Mouse (Mus musculus): ENCODE data around the gene Ctsd. TPM values are rescaled to one million over a fixed set of nuclear protein-coding genes. Genes with fewer than 3 reads are reported as not detected.
"Not testable (repeated sequence)": the region's sequence is repeated elsewhere in the genome, so short reads cannot be mapped to it uniquely, and the experiment has no call there.

The Ctsd gene
- polyA plus RNA-seq, 1 experiment: 405 TPM

- no peaks in the 10 kb centered on the region for H3K4me1 ChIP-seq (ENCODE audit: control insufficient read depth, insufficient read depth, low read length)
- H3K27me3 ChIP-seq (ENCODE audit: control insufficient read depth, insufficient read depth, low read length): no peaks in the 10 kb centered on the region; the same call in 1 of the 2 replicates
- no peak overlapping the region for H3K27ac ChIP-seq (ENCODE audit: insufficient read depth, low read length)
- WGBS: 95% methylated on average over 6 of the region's 6 CpGs
- no peak for DNase-seq
- no peak overlapping the region for H3K4me3 ChIP-seq (replicated peaks; ENCODE audit: insufficient read depth, low read depth, low read length)
- TF ChIP-seq CTCF (IDR thresholded peaks at IDR 0.05; ENCODE audit: borderline replicate concordance, insufficient read depth, low read depth, low read length): no peak
- no peak for TF ChIP-seq POLR2A (IDR thresholded peaks at IDR 0.05; ENCODE audit: borderline replicate concordance, insufficient read depth, low read length)
Measured at GRCm38 (mm10) chr7:142413285-142413684, 25.4 kb upstream of the Ctsd start.

GRCm38 (mm10) chr7:142409603-142410002 is 21.8 kb upstream of the Ctsd start:
- WGBS: 84% methylated on average over 3 of the region's 3 CpGs
- TF ChIP-seq POLR2A (IDR thresholded peaks at IDR 0.05; ENCODE audit: borderline replicate concordance, insufficient read depth, low read length) (no peak), CTCF (IDR thresholded peaks at IDR 0.05; ENCODE audit: borderline replicate concordance, insufficient read depth, low read depth, low read length) (no peak)
- no peak overlapping the region for H3K4me3 ChIP-seq (replicated peaks; ENCODE audit: insufficient read depth, low read depth, low read length)
- DNase-seq: no peak
- H3K27me3 ChIP-seq (ENCODE audit: control insufficient read depth, insufficient read depth, low read length): no peaks in the 10 kb centered on the region
- H3K27ac ChIP-seq (ENCODE audit: insufficient read depth, low read length): no peak overlapping the region
- no peaks in the 10 kb centered on the region for H3K4me1 ChIP-seq (ENCODE audit: control insufficient read depth, insufficient read depth, low read length)

- H3K27ac ChIP-seq (ENCODE audit: insufficient read depth, low read length): no peak overlapping the region
- no peaks in the 10 kb centered on the region for H3K4me1 ChIP-seq (ENCODE audit: control insufficient read depth, insufficient read depth, low read length)
- no peak overlapping the region for H3K4me3 ChIP-seq (replicated peaks; ENCODE audit: insufficient read depth, low read depth, low read length)
- WGBS: 68% methylated on average over 8 of the region's 8 CpGs
- no peak for TF ChIP-seq POLR2A (IDR thresholded peaks at IDR 0.05; ENCODE audit: borderline replicate concordance, insufficient read depth, low read length)
- TF ChIP-seq CTCF (IDR thresholded peaks at IDR 0.05; ENCODE audit: borderline replicate concordance, insufficient read depth, low read depth, low read length): no peak
- no peak for DNase-seq
- H3K27me3 ChIP-seq (ENCODE audit: control insufficient read depth, insufficient read depth, low read length): no peaks in the 10 kb centered on the region
Measured at GRCm38 (mm10) chr7:142408686-142409085, 20.8 kb upstream of the Ctsd start.

- no peak for TF ChIP-seq CTCF (IDR thresholded peaks at IDR 0.05; ENCODE audit: borderline replicate concordance, insufficient read depth, low read depth, low read length)
- Histone ChIP-seq H3K4me3 (replicated peaks; ENCODE audit: insufficient read depth, low read depth, low read length) (no peak overlapping the region), H3K4me1 (ENCODE audit: control insufficient read depth, insufficient read depth, low read length) (no peaks in the 10 kb centered on the region), H3K27ac (ENCODE audit: insufficient read depth, low read length) (no peak overlapping the region), H3K27me3 (ENCODE audit: control insufficient read depth, insufficient read depth, low read length) (no peaks in the 10 kb centered on the region)
- 72% methylated on average over 4 of the region's 4 CpGs for WGBS
- DNase-seq: no peak
Measured at GRCm38 (mm10) chr7:142407935-142408334, 20.1 kb upstream of the Ctsd start.

GRCm38 (mm10) chr7:142405134-142405533 is 17.3 kb upstream of the Ctsd start:
- H3K4me1 ChIP-seq (ENCODE audit: control insufficient read depth, insufficient read depth, low read length); DNase-seq; H3K4me3 ChIP-seq (replicated peaks; ENCODE audit: insufficient read depth, low read depth, low read length); H3K27ac ChIP-seq (ENCODE audit: insufficient read depth, low read length); H3K27me3 ChIP-seq (ENCODE audit: control insufficient read depth, insufficient read depth, low read length): not testable (repeated sequence)
- 86% methylated on average over 5 of the region's 5 CpGs for WGBS

- WGBS: 78% methylated on average over 4 of the region's 4 CpGs
- Histone ChIP-seq H3K27me3 (ENCODE audit: control insufficient read depth, insufficient read depth, low read length) (no peaks in the 10 kb centered on the region), H3K4me3 (replicated peaks; ENCODE audit: insufficient read depth, low read depth, low read length) (no peak overlapping the region), H3K27ac (ENCODE audit: insufficient read depth, low read length) (no peak overlapping the region), H3K4me1 (ENCODE audit: control insufficient read depth, insufficient read depth, low read length) (no peaks in the 10 kb centered on the region)
- no peak for TF ChIP-seq POLR2A (IDR thresholded peaks at IDR 0.05; ENCODE audit: borderline replicate concordance, insufficient read depth, low read length)
- TF ChIP-seq CTCF (IDR thresholded peaks at IDR 0.05; ENCODE audit: borderline replicate concordance, insufficient read depth, low read depth, low read length): no peak
- DNase-seq: no peak
Measured at GRCm38 (mm10) chr7:142403591-142403990, 15.8 kb upstream of the Ctsd start.

- Histone ChIP-seq H3K4me3 (replicated peaks; ENCODE audit: insufficient read depth, low read depth, low read length) (no peak overlapping the region), H3K4me1 (ENCODE audit: control insufficient read depth, insufficient read depth, low read length) (no peaks in the 10 kb centered on the region), H3K27me3 (ENCODE audit: control insufficient read depth, insufficient read depth, low read length) (no peaks in the 10 kb centered on the region), H3K27ac (ENCODE audit: insufficient read depth, low read length) (no peak overlapping the region)
- DNase-seq: no peak
- no peak for TF ChIP-seq POLR2A (IDR thresholded peaks at IDR 0.05; ENCODE audit: borderline replicate concordance, insufficient read depth, low read length)
- TF ChIP-seq CTCF (IDR thresholded peaks at IDR 0.05; ENCODE audit: borderline replicate concordance, insufficient read depth, low read depth, low read length): no peak
- 53% methylated on average over 7 of the region's 7 CpGs for WGBS
Measured at GRCm38 (mm10) chr7:142400750-142401142, 12.9 kb upstream of the Ctsd start.

- H3K27ac ChIP-seq (ENCODE audit: insufficient read depth, low read length): no peak overlapping the region
- no peaks in the 10 kb centered on the region for H3K4me1 ChIP-seq (ENCODE audit: control insufficient read depth, insufficient read depth, low read length)
- no peaks in the 10 kb centered on the region for H3K27me3 ChIP-seq (ENCODE audit: control insufficient read depth, insufficient read depth, low read length)
- no peak for TF ChIP-seq CTCF (IDR thresholded peaks at IDR 0.05; ENCODE audit: borderline replicate concordance, insufficient read depth, low read depth, low read length)
- TF ChIP-seq POLR2A (IDR thresholded peaks at IDR 0.05; ENCODE audit: borderline replicate concordance, insufficient read depth, low read length): no peak
- H3K4me3 ChIP-seq (replicated peaks; ENCODE audit: insufficient read depth, low read depth, low read length): no peak overlapping the region
- DNase-seq: no peak
- WGBS: 75% methylated on average over 7 of the region's 7 CpGs
Measured at GRCm38 (mm10) chr7:142400112-142400749, 12.4 kb upstream of the Ctsd start.
